Mouse (Mus musculus) lung, postnatal 10 days (tissue): ENCODE results near the gene Hes7.

Source experiments
- DNase-seq: peaks from one replicate; pipeline ENCODE4 v3.0.0; 2021

Hes7 gene

DNA sequence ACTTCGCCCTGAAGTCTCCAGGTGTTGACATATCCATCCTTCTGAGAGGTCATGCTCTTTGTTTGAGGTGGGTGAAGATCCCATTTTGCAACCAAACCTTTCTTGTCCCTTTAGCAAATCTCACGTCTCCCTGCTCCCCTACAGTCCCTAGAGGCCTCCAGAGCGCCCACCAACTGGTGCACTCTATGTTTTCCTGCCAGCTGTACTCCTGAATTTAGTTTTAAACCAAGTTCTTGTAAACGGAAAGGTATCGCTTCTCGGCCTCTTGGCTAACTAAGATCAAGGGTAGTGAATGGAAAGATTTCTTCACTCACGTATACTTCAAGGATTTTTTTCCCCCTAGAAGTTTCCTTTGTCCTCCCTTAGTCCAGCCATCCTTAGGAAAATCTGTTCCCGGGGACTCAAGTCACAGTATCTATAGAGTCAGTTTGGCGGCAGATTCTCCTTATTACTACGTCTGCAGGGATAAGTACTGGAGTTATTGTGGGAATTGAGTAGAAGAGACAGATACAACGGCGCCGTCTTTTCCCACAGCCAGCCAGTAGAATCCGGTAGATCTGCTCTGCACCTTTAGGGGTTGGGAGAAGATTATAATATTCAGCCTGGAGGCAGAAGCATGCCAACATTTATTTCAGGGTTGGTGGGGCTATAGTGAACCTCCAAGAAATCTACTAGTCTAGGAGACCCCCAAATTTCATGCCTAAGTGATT, 603 bp upstream of the Hes7 start:
- DNase-seq = no peak

- DNase-seq = peak; percentile 47
These were observed 967 bp downstream of the Hes7 start for GRCm38 (mm10) chr11:69121001-69121740.

DNA sequence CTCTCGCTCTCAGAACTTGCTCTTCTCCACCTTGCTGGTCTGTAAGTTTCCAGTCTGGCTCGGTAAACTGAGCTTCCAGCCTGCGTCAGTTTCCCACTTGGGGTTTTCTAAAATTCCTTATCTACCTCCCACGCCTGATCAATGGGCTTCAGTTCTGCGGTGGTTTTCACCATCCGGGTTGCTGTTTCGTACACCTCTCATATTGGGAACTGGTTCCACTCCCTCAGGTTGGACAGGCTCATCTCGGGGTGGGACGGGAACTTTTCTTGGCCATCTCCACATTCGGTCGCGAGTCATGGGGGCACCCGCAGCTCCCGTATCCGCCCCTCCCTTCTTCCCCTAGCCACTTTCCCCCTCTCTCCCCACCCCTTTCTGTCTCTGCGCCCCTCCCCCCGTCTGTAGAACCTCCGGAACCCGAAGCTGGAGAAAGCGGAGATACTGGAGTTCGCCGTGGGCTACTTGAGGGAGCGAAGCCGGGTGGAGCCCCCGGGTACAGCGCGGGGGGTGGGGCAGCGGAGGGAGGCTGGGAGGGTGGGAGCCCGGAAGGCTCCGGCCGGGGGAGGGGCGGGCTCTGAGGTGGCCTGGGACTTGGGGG, 1.6 kb downstream of the Hes7 start:
- no peak for DNase-seq

- DNase-seq = peak; percentile 96
These were observed 2.2 kb downstream of the Hes7 start, which contains the start of gene 9130213A22Rik for GRCm38 (mm10) chr11:69122336-69122951. Gene 9130213A22Rik, minus strand, starts transcription at chr11:69122589.

DNA sequence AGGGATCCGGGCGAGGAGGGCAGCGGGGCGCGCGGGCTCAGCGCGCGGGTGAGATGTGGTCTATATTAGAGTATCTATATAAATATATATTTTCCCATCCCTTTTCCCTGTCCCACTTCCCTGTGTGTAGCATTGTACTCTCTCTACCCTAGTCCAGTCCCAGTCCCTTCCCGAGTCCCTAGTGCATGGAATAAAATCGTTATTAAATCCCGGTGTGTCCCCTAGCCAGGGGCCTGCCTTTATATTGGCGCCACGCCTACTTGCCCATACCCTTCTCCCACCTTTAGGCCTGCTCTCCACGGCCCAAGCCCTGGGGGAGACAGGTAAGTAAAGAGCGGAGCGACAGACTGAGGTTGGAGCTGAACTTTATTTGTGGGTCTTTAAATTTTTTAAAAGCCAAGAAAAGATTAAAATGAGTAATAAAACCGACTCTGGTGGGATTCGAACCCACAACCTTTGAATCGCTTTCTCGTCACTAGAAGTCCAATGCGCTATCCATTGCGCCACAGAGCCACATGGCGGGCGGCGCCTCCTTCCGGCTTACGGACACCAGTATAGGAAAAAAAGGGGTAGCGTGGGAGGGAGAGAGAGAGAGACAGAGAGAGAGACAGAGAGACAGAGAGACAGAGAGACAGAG, 3.0 kb downstream of the Hes7 start:
- DNase-seq = peak; percentile 94

DNA sequence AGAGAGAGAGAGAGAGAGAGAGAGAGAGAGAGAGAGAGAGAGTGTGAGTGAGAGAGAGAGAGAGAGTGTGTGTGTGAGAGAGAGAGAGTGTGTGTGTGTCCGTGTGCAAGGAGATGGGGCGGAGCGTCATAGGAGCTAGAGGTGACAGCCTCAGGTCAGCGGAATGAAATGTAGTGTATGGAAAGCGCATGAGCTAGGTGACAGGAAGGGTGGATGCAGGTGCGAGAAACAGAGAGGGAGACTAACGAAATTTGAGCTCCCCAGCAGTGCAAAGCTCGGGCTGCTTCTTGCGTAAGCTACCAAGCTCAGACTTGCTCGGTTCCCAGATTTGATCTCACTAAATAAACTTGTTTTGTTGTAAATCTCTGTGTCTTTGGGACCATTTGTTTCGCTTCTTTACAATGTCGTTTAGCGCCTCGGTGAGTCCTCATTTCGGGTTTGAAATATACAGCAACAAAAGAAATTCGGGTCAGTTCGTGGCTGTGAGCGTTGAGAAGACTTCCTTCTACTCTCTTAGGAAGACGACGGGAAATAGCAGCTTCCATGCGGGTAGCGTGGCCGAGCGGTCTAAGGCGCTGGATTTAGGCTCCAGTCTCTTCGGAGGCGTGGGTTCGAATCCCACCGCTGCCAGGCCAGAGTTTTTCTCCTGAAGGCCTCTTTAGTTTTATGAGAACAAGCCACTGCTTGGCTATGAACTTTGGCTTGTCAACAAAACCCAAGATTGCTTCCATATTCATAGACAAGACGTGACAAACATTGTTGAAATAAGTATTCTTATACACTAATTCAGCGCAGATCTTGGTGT, 3.7 kb downstream of the Hes7 start:
- peak; percentile 91 for DNase-seq

DNA sequence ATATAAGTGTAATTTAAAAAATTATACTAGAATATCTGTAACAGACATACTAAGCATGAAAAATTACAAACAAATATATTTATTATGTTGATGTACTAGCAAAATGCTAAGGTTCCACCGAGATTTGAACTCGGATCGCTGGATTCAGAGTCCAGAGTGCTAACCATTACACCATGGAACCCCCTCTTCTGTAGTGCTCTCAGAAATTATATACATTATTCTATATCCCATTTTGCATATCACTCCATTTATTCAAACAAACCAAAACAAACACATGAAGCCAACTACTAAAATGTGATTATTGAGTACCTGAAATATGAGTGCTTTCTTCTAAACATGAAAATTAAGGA, 4.3 kb downstream of the Hes7 start:
- peak; percentile 80 for DNase-seq

- DNase-seq = peak; percentile 87
These were observed 5.0 kb downstream of the Hes7 start for GRCm38 (mm10) chr11:69125041-69125851.

- DNase-seq = no peak
These were observed 5.5 kb downstream of the Hes7 start, which contains the start of gene Aloxe3 for GRCm38 (mm10) chr11:69125852-69125918. Gene Aloxe3, plus strand, starts transcription at chr11:69125896.

DNA sequence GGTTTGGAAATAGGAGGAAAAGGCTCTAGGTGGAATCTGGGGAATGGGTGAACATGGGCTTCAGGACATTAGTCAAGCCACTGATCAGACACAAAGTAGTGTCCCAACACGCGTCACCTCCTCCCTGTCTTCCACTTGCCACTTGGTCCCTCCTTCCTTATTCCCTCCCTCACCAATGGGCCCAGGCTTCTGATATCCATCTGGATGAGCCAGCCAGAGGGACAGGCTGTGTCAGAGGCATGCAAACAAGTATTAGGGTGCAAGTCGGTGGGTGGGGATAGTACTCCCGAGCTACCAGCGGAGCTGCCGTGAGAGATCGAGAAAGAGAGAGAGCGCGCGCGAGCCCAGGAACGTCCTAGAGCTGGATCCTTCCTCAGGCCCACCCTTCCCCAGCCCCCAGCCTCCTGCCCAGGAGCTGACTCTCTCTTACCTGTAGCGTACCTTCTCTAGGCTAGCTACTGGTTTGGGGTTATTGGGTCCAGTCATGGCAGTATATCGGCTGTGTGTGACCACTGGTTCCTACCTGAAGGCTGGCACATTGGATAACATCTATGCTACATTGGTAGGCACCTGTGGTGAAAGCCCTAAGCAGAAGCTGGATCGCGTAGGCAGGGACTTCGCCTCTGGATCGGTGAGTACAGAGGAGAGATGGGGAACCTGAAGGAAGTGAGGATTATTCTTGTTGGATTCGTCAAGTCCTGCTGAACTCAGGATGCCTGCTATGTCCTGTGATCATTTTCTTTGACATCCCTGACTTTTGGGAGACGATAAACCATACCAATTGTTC, 5.9 kb downstream of the Hes7 start:
- peak; percentile 25 for DNase-seq

DNA sequence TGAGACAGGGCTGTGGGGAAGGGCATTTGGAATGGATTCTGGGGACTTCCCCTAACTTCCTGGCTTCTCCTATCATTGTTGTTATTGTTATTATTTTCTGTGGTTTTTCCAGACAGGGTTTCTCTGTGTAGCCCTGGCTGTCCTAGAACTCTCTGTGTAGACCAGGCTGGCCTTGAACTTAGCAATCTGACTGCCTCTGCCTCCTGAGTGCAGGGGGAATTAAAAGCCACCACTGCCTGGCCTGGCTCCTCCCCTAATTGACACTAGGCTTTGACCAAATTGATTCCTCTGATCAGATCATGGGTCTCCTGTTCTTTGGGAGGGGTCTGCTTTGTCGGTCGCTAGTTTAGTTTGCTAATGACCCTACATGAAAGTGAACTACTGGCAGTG, 6.5 kb downstream of the Hes7 start:
- no peak for DNase-seq

- DNase-seq = no peak
These were observed 8.4 kb downstream of the Hes7 start for GRCm38 (mm10) chr11:69128426-69129122.

DNA sequence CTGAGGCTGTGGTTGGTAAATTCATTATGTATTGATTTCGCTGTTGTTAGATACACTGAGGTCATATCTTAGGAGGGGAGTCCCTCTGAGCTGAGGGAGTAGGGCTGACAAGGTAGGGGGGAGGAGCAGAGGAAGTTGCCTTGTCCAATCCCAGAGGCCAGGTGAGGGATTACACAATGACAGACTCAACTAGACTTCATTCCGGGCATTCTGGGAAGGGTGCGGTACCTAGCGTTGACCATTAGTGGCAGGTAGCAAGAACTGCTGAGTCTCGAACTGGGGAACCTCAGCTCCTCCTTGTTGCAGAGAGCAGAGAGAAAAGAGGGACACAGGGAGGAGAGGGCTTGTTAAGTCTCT, 13.3 kb downstream of the Hes7 start:
- DNase-seq = no peak

- DNase-seq = peak; percentile 79
These were observed 13.9 kb downstream of the Hes7 start for GRCm38 (mm10) chr11:69133923-69134621.

DNA sequence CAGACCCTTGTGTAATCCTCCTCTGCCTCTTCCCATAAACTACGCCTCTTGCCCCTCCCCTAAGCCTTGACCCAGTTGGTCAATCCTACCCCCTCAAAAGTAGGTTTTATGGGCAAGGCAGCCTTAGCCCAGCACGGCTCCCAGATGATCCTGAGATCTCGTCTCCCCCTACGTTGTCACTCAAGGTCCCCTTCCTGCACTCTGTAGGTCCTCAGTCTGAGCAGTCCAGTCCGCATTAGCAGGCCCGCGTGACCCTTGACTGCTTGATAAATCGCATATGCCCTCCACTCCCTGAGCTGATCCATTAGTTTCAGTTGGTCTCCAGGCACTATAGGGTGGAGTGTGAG, 14.4 kb downstream of the Hes7 start:
- no peak for DNase-seq

DNA sequence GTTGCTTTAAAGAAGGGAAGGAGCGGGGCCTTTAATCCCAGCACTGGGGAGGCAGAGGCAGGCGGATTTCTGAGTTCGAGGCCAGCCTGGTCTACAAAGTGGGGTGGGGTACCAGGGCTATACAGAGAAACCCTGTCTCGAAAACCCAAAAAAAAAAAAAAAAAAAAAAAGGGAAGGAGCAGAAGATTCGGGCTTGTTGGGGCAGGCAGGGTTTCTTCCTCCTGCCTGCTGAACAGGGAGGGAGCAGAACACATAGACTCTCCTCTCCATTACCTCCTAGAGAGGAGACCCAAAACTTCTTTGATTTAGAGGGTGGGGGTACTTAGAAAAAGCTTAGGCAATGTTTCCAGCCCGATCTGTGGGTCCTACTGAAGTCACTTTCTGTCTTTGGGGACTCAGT, 15.2 kb downstream of the Hes7 start:
- DNase-seq = no peak

DNA sequence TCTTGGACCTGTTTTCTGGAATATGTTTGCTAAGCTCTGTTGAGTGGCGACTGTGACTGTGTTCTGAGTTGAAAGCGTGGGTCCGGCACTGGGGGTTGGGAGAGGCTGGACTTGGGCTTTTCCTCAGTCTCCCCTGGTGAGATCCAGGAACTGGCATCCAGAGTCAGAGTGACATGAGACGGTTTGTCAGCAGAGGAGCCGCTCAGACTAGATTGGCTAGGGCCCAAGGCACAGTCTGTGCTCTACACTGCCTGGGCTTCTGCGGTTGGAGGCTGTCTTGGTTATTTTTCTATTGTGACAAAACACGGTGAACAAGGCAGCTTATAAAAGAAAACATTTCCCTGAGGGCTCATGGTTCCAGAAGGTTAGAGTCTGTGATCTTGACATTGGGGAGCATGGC, 27.3 kb downstream of the Hes7 start:
- DNase-seq = no peak

GRCm38 (mm10) chr11:69148451-69148960, 28.3 kb downstream of the Hes7 start:
- no peak for DNase-seq

GRCm38 (mm10) chr11:69149728-69150127, 29.5 kb downstream of the Hes7 start:
- DNase-seq = no peak

- peak; percentile 88 for DNase-seq
These were observed 30.2 kb downstream of the Hes7 start for GRCm38 (mm10) chr11:69150444-69150843.
